Mouse (Mus musculus): ENCODE results near the gene Cacna1e. TPM values are rescaled to one million over a fixed set of nuclear protein-coding genes. Genes with fewer than 3 reads are reported as not detected.
A peak's percentile ranks its signal among the peaks of the same experiment; 100 is the strongest.

Gene Cacna1e
- total RNA-seq, 1 experiment from 2014 or later: 1.2 TPM

- ATAC-seq (replicated peaks; ENCODE audit: low read depth, poor library complexity, severe bottlenecking): peak; percentile 45; the same call in 1 of the 2 replicates
Measured at GRCm38 (mm10) chr1:154788069-154788468, 96.2 kb downstream of the Cacna1e start.

GRCm38 (mm10) chr1:154787418-154787817, 96.9 kb downstream of the Cacna1e start:
- no peak for ATAC-seq (replicated peaks; ENCODE audit: low read depth, poor library complexity, severe bottlenecking)

- ATAC-seq (replicated peaks; ENCODE audit: low read depth, poor library complexity, severe bottlenecking): peak; percentile 84
Measured at GRCm38 (mm10) chr1:154786243-154786669, 98.0 kb downstream of the Cacna1e start.

DNA sequence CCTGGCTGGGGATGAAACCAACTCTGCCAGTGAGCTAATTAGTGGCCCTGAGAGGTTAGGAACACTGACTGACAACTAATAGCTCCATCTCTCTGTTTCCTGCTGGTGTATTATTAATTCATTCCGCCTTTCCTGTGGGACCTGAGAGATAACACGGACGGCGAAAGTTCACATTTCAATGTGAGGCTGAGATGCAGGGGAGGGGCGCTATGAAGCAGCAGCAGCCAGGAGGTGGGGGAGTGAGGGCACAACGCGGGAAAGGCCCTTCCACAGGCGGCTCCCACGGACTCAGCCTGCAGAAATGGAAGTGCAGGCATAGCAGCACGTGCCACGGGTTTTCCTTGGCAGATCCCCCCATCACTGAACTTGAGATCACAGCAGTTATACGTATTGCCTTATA, 99.4 kb downstream of the Cacna1e start:
- no peak for ATAC-seq (replicated peaks; ENCODE audit: low read depth, poor library complexity, severe bottlenecking)

- ATAC-seq (replicated peaks; ENCODE audit: low read depth, poor library complexity, severe bottlenecking): no peak
Measured at GRCm38 (mm10) chr1:154783521-154783920, 100.8 kb downstream of the Cacna1e start.

DNA sequence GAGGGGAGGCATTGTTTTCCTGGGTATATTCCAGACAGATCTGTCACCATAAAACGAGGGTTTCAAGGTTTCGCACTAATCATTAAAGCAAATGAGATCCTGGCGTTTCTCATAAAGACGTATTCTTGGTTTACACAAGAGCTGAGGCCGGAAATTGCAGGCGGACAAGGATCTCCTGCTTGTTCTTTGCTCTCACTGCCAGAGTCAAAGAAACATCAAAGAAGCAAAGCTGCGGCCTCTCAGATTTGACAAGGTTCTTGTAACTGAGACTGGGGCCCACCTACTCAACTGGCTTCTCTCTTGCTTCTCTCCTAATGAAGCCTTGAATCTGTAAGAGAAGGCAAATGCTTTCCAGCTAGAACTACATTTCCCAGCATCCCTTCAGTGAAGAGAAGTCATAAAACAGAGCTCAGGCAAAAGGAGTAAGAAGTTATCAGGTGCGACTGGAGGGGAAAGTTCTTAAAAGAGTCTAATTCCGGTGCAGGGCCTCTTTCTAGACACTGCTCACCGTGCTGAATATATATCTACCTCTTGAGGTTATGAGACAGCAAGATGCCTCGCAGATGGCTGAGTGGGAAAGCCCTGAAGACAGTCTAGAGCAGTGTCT, 104.3 kb downstream of the Cacna1e start:
- no peak for ATAC-seq (replicated peaks; ENCODE audit: low read depth, poor library complexity, severe bottlenecking)

GRCm38 (mm10) chr1:154776344-154776743, 108.0 kb downstream of the Cacna1e start:
- ATAC-seq (replicated peaks; ENCODE audit: low read depth, poor library complexity, severe bottlenecking): no peak

DNA sequence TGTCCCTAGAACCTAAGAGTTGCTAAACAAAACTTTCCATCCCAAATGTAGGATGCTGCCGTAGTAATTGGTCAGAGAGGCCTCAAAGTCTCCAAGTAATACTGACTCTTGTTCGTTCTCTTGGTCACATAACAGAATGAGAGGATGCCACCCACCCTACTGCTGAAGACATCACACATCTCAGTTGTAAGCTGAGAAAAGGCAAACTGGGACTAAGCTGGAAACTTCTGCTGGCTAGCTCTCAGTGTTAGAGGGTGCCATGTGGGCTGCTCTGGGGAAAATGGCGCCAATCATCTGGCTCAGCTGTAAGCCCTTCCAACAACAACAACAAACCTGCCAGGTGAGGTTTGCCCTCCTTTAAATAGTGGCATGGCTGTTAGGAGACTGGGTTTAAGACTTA, 109.8 kb downstream of the Cacna1e start:
- ATAC-seq (replicated peaks; ENCODE audit: low read depth, poor library complexity, severe bottlenecking): no peak

DNA sequence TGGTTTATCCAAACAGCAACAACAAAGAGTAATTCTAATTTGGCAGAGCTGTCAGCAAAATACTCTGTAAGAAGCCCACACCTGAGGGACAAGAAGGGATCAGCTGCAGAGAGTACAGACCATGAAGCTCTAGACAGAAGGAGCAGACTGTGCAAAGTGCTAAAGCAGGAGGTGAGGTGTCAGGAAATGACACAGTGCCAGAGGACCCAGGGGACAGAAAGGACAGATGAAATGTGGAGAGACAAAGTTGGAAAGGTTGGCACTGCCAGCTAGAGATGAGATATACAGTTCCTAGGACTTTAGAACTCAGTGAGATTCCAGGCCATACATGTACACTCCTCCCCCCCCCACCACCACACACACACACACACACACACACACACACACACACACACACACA, 113.2 kb downstream of the Cacna1e start:
- no peak for ATAC-seq (replicated peaks; ENCODE audit: low read depth, poor library complexity, severe bottlenecking)

DNA sequence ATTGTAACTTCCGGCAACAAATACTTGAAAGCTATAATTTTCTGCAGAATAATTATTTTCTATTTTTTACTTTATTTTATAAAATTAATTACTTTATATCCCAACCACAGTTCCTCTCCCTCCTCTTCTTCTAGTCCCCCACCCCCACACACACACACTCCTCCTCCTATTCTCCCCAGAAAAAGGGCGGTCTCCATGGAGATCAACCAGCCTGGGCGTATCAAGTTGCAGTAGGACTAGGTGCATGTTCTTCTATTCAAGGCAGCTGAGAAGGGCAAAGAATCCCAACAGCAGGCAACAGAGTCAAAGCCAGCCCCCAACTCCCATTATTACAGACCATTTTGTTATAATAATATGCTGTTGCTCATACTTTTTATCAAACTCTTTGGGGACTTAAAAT, 113.8 kb downstream of the Cacna1e start:
- no peak for ATAC-seq (replicated peaks; ENCODE audit: low read depth, poor library complexity, severe bottlenecking)

DNA sequence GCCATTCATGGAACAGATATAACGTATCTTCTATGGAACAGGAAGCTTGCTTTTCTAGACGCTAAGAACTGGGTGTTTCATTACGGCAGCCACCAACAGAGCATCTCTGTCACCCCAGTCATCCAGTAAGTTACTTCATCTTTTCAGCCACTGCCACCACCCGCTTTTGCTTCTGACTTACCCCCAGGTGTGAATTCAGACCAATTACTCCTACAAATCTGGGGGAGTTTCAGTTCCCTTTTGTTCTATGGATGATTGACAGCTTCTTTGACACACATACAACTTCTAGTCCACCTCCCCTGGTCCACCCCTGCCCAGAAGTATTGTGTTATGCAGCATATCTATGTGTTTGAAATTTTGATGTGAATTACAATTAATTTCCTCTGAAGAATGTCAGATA, 121.2 kb downstream of the Cacna1e start:
- ATAC-seq (replicated peaks; ENCODE audit: low read depth, poor library complexity, severe bottlenecking): no peak

GRCm38 (mm10) chr1:154752081-154752480, 132.2 kb downstream of the Cacna1e start:
- ATAC-seq (replicated peaks; ENCODE audit: low read depth, poor library complexity, severe bottlenecking): no peak

DNA sequence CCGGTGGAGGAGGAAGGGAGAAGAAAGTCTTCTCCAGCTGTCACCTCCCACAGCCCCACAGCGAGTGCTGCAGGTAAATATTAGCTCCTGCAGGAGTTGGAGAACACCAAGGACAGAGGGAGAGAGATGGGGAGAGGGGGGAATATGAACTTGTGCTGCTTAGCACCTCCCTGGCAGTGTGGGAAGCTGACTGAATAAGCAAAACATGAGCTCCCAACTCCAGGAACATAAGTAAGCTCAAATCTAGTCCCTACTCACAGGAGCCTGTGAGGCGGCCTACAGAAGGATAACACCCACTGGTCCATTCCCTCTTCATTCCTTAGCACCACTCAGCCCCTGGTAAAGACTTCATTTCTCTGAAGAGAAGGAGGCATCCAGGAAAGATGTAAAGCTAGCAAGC, 135.8 kb downstream of the Cacna1e start:
- ATAC-seq (replicated peaks; ENCODE audit: low read depth, poor library complexity, severe bottlenecking): no peak

DNA sequence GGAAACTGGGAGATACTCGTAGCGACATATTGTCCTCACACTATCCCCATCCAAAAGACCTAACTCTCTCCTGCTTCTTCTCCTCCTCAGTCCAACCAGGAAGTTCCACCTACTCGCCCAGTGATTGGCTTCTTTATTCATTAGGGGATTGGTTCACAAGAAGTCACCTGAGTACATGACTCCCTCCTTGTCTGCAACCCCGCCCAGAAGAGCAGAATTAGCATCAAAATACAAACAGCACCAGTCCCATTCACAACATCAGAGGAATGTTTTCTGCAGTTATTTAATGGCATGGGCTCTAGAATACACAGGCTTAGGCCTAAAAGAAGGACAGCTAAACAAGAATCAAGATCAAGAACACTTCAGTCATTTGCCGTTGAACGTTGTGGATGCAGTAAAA, 139.1 kb downstream of the Cacna1e start:
- no peak for ATAC-seq (replicated peaks; ENCODE audit: low read depth, poor library complexity, severe bottlenecking)

GRCm38 (mm10) chr1:154730411-154730961, 153.8 kb downstream of the Cacna1e start:
- ATAC-seq (replicated peaks; ENCODE audit: low read depth, poor library complexity, severe bottlenecking): no peak

DNA sequence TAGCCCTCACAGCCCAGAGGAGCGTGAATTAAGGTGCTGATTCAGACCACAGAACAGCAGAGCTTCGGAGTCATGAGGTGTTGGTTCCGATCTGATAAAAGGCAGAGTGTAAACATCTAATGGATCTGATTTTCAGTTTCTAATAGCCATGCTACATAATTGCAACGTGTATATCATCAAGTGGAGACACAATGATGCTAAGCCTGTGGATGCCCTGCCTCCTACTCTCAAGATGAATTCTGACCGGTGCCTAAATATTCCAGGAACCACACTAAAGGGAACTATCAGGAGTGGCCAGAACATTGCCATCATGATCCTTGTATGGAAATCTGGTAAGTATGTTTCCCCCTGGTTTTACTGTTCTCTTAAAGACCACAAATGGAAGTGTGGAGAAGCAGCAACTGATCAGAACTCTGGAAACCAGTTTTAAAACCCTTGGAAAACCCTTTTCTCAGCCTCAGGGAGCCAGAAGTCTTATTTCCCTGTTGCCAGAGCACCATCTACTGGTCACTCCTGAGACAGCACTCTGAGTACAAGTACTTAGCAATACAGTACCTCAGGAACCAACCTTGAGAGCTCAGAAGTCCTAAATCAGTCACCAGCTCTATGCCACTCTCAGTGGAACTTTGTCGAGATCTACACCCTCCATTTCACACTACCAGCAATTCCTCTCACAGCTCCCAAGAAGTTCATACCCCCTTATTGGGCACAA, 154.9 kb downstream of the Cacna1e start:
- ATAC-seq (replicated peaks; ENCODE audit: low read depth, poor library complexity, severe bottlenecking): peak; percentile 75; the same call in 1 of the 2 replicates

GRCm38 (mm10) chr1:154728682-154729081, 155.6 kb downstream of the Cacna1e start:
- no peak for ATAC-seq (replicated peaks; ENCODE audit: low read depth, poor library complexity, severe bottlenecking)

DNA sequence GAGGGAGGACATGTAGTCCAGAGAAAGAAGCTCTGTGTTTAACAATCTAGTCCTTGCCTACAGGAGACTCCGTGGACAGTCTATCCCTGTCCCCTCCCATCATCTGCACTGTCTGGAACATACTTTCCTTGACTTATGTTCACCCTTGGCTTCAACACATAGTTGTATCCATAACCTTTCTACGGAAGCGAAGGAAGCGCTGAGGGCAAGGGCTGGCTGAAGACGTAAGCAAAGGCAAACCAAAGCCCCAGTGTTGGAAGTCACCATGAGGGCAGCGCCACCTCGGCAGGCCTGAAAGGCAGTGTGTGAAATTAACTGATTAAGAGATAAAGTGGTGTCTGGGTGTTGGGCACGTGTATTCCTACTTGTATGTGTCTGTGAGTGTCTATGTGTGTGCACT, 156.6 kb downstream of the Cacna1e start:
- ATAC-seq (replicated peaks; ENCODE audit: low read depth, poor library complexity, severe bottlenecking): no peak

GRCm38 (mm10) chr1:154726361-154727161, 157.7 kb downstream of the Cacna1e start:
- peak; percentile 42 for ATAC-seq (replicated peaks; ENCODE audit: low read depth, poor library complexity, severe bottlenecking)
